Mouse (Mus musculus) lung, postnatal 14 days (tissue): ENCODE data around the gene Olfr727.

Experiments
- DNase-seq: peaks from one replicate; pipeline ENCODE4 v3.0.0; 2021

Olfr727 gene

GRCm38 (mm10) chr14:50122886-50123285 lies at the start of gene Olfr727:
TSS of gene Olfr727 (plus strand) at chr14:50123186.
- no peak for DNase-seq

- no peak for DNase-seq
Measured at GRCm38 (mm10) chr14:50090853-50091252, 32.1 kb upstream of the Olfr727 start, which contains the start of gene Olfr726. TSS of gene Olfr726 (minus strand) at chr14:50090953.

- no peak for DNase-seq
Measured at GRCm38 (mm10) chr14:50142580-50142979, 19.6 kb downstream of the Olfr727 start, which contains the start of gene Olfr728. TSS of gene Olfr728 (minus strand) at chr14:50142680.

- no peak for DNase-seq
Measured at GRCm38 (mm10) chr14:50152810-50153209, 29.8 kb downstream of the Olfr727 start, which contains the start of gene Olfr729. TSS of gene Olfr729 (minus strand) at chr14:50152910.
